Mouse (Mus musculus) stomach, embryonic 15.5 days (tissue): ENCODE results near the gene Fbxl15. TPM values are rescaled to one million over a fixed set of nuclear protein-coding genes. Genes with fewer than 3 reads are reported as not detected.

Experiments used
- ATAC-seq: fragments of 200-750 bp; cut with Nextera tagmentation; 2 replicates; pipeline ENCODE4 v1.8.0; 2017; ENCODE audit warnings: low read depth, moderate number of reproducible peaks, moderate TSS enrichment; ENCODE audit not compliant: insufficient read depth, low FRiP score
- H3K27ac ChIP-seq: fragments of 300-500 bp; sonication (generic); 2 replicates; pipeline ENCODE4 v1.5.1; 2015; ENCODE audit warnings: mild to moderate bottlenecking, inconsistent platforms
- H3K27me3 ChIP-seq: fragments of 300-500 bp; sonication (generic); replicated peaks from 2 replicates; pipeline ENCODE4 v1.6.1; 2015; ENCODE audit warnings: inconsistent platforms
- H3K36me3 ChIP-seq: fragments of 300-500 bp; sonication (generic); 2 replicates; pipeline ENCODE4 v1.6.1; 2015; ENCODE audit warnings: inconsistent platforms
- H3K4me1 ChIP-seq: fragments of 300-500 bp; sonication (generic); 2 replicates; pipeline ENCODE4 v1.6.1; 2015; ENCODE audit warnings: inconsistent platforms
- H3K4me2 ChIP-seq: fragments of 300-500 bp; sonication (generic); 2 replicates; pipeline ENCODE4 v1.6.1; 2015; ENCODE audit warnings: mild to moderate bottlenecking, inconsistent platforms
- H3K4me3 ChIP-seq: fragments of 300-500 bp; sonication (generic); replicated peaks from 2 replicates; pipeline ENCODE4 v1.5.1; 2015; ENCODE audit warnings: inconsistent platforms
- H3K9ac ChIP-seq: fragments of 300-500 bp; sonication (generic); 2 replicates; pipeline ENCODE4 v1.6.1; 2015; ENCODE audit warnings: inconsistent platforms
- H3K9me3 ChIP-seq: fragments of 300-500 bp; sonication (generic); 2 replicates; pipeline ENCODE4 v1.6.1; 2016; ENCODE audit warnings: inconsistent platforms
- WGBS: fragments of 180-500 bp; shearing (Covaris S2); methylation state at CpG from one replicate; pipeline ENCODE4 v1.1.7; 2015; 5-methylcytosine and 5-hydroxymethylcytosine counted together
- polyA plus RNA-seq: library from polyadenylated mRNA; unstranded; fragments of >200 nt; fragmentation: Nextera tagmentation; extraction: Ambion mirVana; gene quantifications from 2 replicates; pipeline ENCODE4 v1.2.1, GENCODE M21; 2015

The Fbxl15 gene
- polyA plus RNA-seq, 1 experiment from 2014 or later: 16.7 TPM

DNA sequence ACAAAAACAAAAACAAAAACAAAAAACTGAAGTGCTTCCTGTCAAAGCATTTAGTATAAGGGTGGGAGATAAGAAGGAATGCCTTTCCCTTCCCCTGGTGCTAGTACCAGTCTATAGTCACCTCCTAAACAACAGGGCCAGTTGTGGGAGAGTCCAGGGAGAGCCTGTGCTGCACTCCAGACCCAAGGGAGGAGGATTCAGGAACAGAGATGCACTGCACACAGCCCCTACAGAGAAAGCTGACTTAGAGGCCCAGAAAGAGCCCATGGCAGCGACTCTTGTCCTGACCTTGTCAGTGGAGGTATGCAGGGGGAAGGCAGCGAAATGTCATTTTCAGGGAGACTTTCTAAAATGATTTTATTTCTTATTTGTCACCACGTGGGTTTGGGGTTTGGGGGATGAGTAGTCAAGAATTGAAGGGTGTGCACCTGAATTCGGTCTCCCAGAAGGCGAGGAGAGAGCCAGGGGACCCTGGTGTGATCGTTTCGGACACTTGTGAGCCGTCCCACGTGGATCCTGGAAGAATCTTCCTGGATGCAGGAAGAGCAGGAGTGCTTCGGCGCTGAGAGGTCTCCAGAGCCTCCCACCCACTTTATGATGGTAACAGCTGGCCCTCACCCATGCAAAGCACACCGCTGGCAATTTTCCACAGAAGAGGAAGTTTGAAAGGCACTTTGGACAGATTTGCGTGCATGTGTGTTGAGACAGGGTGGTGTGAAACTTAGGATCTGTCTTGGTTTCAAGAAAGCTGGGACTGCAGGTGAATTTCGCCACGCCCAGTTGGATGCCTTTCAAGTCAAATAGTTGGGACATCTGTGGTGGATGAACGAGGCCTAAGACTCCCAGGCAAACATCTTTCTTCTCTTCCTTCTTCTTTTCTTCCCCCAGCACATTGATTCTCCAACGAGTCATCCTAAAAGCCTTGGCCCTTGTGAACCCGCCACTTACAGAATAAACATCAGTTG is 24.5 kb upstream of the Fbxl15 start:
- H3K9me3 ChIP-seq: no peaks in the 10 kb centered on the region
- WGBS: 51% methylated on average over 18 of the region's 18 CpGs
- H3K4me2 ChIP-seq: peak overlapping the region; percentile 85
- peak overlapping the region; percentile 26; the same call in 1 of the 2 replicates for H3K9ac ChIP-seq
- no peaks in the 10 kb centered on the region; the same call in 1 of the 2 replicates for H3K27me3 ChIP-seq
- no peak for ATAC-seq
- H3K4me1 ChIP-seq: peaks cover 12% of the 10 kb centered on the region
- H3K4me3 ChIP-seq: peak overlapping the region; percentile 67
- H3K27ac ChIP-seq: peak overlapping the region; percentile 95
- H3K36me3 ChIP-seq: no peaks in the 10 kb centered on the region

DNA sequence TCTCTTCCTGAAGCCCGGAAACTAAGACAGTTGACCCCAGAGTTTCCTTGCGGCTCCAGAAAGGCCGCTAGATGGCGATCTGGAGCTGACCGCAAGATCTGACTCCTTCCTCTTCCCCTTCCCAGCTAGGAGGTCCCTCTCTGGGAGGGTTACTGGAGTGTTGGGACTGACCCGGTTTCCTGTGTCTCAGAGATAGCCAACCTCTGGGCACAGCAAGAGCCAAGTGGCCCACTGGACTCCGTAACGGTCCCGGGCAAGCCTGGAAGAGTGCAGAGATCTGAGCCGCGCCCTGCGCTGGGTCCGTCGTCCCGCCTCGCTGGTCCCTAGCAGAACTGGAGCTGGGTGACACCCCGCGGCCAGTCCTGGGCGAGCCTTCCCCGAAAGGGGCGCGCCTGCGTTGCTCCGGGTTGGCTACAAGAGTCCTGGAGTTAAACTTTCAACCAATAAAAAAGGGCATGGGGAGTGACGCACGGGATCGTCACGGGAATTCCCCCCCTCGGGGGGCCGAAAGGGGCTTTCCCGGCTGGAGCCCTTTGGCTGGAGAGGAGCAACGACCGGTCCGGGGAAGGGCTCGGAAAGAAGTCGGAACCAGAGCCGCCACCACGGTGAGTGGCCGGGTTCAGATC is 23.7 kb upstream of the Fbxl15 start, which contains the start of gene Nfkb2:
TSS of gene Nfkb2 (plus strand) at position 105 of the 626 bp plus-strand sequence.
- under 1% methylated on average over 39 of the region's 39 CpGs for WGBS
- peak within 1 kb of the TSS; percentile 67 for H3K4me3 ChIP-seq
- no peaks in the 10 kb centered on the region; the same call in 1 of the 2 replicates for H3K27me3 ChIP-seq
- H3K4me1 ChIP-seq: peaks cover 17% of the 10 kb centered on the region
- ATAC-seq: peak; percentile 93
- H3K4me2 ChIP-seq: peak within 1 kb of the TSS; percentile 85
- H3K9ac ChIP-seq: peak within 1 kb of the TSS; percentile 54
- no peaks in the 10 kb centered on the region for H3K9me3 ChIP-seq
- peak within 1 kb of the TSS; percentile 95 for H3K27ac ChIP-seq
- H3K36me3 ChIP-seq: no peaks in the 10 kb centered on the region

DNA sequence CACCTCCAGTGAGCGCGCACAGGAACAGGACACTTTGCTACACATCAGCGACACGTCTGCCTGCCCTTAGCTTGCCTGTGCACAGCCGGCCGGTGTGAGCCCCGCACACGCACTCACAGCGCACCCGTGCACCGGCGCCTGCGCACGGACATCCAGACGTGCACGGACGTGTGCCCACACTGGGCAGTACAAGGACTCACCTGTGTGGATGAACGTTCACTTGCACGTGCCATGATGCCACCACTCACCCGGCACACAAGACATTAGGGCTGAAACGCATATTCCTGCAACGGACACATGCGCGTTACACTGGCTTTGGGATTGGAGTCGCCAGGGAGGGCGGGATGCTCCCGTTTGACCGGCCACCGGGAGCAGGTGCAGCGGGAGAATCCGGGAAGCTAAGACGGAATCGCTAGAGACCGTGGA is 23.1 kb upstream of the Fbxl15 start:
- H3K27ac ChIP-seq: peak overlapping the region; percentile 95
- no peaks in the 10 kb centered on the region for H3K9me3 ChIP-seq
- peaks cover 4% of the 10 kb centered on the region for H3K36me3 ChIP-seq
- no peaks in the 10 kb centered on the region; the same call in 1 of the 2 replicates for H3K27me3 ChIP-seq
- peaks cover 17% of the 10 kb centered on the region for H3K4me1 ChIP-seq
- H3K4me2 ChIP-seq: peak overlapping the region; percentile 85
- peak overlapping the region; percentile 54 for H3K9ac ChIP-seq
- under 1% methylated on average over 34 of the region's 34 CpGs for WGBS
- ATAC-seq: peak; percentile 9; the same call in 1 of the 2 replicates
- H3K4me3 ChIP-seq: peak overlapping the region; percentile 67

DNA sequence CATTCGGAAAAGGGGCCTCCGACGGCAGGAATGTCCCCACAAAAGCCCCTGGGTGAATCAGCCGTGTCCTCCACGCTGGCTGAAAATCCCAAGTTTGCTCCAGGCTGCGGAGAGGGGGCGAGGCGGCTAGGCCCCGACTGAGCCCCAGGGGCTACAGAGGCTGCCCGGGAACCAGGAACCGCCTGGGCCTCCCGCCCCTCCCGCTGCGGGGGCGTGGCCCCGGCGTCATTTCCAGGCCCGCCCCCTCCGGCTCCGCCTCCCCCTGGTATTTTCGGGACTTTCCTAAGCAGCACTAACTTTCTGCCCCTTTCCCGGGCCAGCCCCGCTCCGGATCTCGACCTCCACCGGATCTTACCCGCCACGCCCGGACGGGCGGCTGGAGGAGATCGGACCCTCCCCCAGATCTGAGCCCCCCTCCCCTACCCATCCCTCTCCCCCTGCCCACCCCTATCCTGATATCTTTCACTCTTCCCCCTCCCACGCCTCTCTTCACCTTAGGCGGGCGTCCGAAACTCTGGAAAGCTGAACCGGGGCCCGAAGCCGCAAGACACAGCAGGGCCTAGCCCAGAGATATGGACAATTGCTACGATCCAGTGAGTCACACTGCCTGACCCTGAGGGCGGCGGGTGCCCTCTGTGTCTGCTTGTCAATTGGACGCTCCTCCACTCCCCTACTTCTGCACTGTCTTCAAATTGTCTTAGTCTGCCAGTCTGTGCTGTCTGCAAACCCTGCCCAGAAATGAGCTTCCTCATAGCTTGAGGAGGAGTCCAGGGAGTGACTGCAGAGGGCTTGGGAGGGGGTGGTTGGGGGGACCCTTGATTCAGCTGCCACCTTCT is 22.3 kb upstream of the Fbxl15 start:
- peak overlapping the region; percentile 67 for H3K4me3 ChIP-seq
- peak overlapping the region; percentile 85 for H3K4me2 ChIP-seq
- H3K27ac ChIP-seq: peak overlapping the region; percentile 95
- H3K27me3 ChIP-seq: no peaks in the 10 kb centered on the region; the same call in 1 of the 2 replicates
- H3K9me3 ChIP-seq: no peaks in the 10 kb centered on the region
- peaks cover 17% of the 10 kb centered on the region for H3K4me1 ChIP-seq
- under 1% methylated on average over 42 of the region's 43 CpGs for WGBS
- peak overlapping the region; percentile 54 for H3K9ac ChIP-seq
- ATAC-seq: peak; percentile 69
- peaks cover 11% of the 10 kb centered on the region for H3K36me3 ChIP-seq

DNA sequence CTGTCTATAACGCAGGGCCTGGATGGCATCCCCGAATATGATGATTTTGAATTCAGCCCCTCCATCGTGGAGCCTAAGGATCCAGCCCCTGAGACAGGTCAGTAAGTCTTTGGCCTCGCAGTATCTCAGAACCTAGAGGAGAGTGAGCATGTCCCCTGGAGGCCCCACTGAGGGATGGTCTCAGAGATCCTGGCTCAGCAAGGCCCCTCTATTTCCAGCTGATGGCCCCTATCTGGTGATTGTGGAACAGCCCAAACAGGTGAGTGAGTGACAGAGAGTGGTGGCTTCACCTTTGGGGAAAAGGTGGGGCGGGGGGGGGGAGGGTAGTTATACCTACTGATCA is 21.7 kb upstream of the Fbxl15 start:
- Histone ChIP-seq H3K9me3 (no peaks in the 10 kb centered on the region), H3K4me1 (peaks cover 17% of the 10 kb centered on the region), H3K27ac (no peak overlapping the region), H3K4me2 (peak overlapping the region; percentile 85), H3K36me3 (peaks cover 17% of the 10 kb centered on the region), H3K9ac (peak overlapping the region; percentile 38; the same call in 1 of the 2 replicates), H3K27me3 (no peaks in the 10 kb centered on the region; the same call in 1 of the 2 replicates), H3K4me3 (peak overlapping the region; percentile 67)
- 44% methylated on average over 4 of the region's 5 CpGs for WGBS
- no peak for ATAC-seq

DNA sequence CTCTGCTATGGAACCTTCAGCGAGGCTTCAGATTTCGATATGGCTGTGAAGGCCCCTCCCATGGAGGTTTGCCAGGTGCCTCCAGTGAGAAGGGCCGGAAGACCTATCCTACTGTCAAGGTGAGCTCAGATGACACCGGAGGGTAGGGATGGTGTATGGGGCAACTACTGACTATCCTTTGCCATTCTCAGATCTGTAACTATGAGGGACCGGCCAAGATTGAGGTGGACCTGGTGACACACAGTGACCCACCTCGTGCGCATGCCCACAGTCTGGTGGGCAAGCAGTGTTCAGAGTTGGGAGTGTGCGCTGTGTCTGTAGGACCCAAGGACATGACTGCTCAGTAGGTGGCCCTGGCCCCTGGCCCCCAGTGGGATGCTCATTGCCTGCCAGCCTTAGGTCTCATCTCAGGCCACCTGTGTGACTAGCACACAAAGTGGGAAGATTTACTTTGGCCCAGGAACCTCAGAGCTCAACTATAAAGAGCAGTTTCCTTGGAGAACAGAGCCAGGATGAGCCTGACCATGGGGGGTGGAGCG is 21.2 kb upstream of the Fbxl15 start:
- no peaks in the 10 kb centered on the region; the same call in 1 of the 2 replicates for H3K27me3 ChIP-seq
- H3K4me3 ChIP-seq: no peak overlapping the region
- 91% methylated on average over 9 of the region's 9 CpGs for WGBS
- no peaks in the 10 kb centered on the region for H3K9me3 ChIP-seq
- no peak overlapping the region for H3K9ac ChIP-seq
- H3K36me3 ChIP-seq: peaks cover 22% of the 10 kb centered on the region
- no peak for ATAC-seq
- H3K4me1 ChIP-seq: peaks cover 17% of the 10 kb centered on the region
- H3K4me2 ChIP-seq: peak overlapping the region; percentile 85; the same call in 1 of the 2 replicates
- H3K27ac ChIP-seq: no peak overlapping the region

DNA sequence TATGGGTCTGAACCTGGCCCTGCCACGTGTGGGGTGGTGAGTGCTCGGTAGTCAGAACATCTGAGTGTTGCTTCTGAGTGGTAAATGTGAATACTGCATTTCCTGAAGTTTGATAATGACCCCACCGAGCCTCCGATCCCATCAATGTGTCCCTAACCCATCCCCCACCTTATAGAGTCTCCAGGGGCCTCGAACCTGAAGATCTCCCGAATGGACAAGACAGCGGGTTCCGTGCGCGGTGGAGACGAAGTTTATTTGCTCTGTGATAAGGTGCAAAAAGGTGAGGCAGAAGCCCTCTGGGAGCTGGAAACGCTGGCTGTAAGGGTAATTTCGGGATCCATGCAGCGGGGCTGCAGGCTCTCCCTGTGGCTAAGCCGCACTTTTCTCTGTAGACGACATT is 20.2 kb upstream of the Fbxl15 start:
- 81% methylated on average over 16 of the region's 16 CpGs for WGBS
- Histone ChIP-seq H3K36me3 (peaks cover 29% of the 10 kb centered on the region), H3K9me3 (no peaks in the 10 kb centered on the region), H3K27ac (no peak overlapping the region), H3K4me3 (no peak overlapping the region), H3K4me2 (no peak overlapping the region), H3K27me3 (no peaks in the 10 kb centered on the region; the same call in 1 of the 2 replicates), H3K4me1 (peaks cover 17% of the 10 kb centered on the region), H3K9ac (no peak overlapping the region)
- ATAC-seq: no peak

DNA sequence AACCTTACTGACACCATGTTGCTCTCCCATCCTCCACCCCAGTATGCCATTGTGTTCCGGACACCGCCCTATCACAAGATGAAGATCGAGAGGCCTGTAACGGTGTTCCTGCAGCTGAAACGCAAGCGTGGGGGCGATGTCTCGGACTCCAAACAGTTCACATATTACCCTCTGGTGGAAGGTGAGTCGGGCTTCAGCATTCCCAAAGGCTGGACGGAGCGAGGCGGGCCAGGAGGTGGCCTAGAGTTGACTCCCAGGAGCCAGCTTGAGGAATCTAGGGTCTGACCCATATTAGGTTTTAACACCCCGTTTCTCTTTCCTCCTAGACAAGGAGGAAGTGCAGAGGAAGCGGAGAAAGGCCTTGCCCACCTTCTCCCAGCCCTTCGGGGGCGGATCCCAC is 19.7 kb upstream of the Fbxl15 start:
- no peak overlapping the region for H3K9ac ChIP-seq
- H3K27ac ChIP-seq: no peak overlapping the region
- no peak for ATAC-seq
- H3K4me1 ChIP-seq: peaks cover 17% of the 10 kb centered on the region
- no peaks in the 10 kb centered on the region for H3K9me3 ChIP-seq
- peaks cover 30% of the 10 kb centered on the region for H3K36me3 ChIP-seq
- H3K4me3 ChIP-seq: 0 out of 2 replicates have a peak overlapping the region, but pooled peaks have one; percentile 40
- H3K4me2 ChIP-seq: no peak overlapping the region; the same call in 1 of the 2 replicates
- whole genome bisulfite sequencing: 73% methylated on average over 16 of the region's 16 CpGs
- no peaks in the 10 kb centered on the region; the same call in 1 of the 2 replicates for H3K27me3 ChIP-seq

DNA sequence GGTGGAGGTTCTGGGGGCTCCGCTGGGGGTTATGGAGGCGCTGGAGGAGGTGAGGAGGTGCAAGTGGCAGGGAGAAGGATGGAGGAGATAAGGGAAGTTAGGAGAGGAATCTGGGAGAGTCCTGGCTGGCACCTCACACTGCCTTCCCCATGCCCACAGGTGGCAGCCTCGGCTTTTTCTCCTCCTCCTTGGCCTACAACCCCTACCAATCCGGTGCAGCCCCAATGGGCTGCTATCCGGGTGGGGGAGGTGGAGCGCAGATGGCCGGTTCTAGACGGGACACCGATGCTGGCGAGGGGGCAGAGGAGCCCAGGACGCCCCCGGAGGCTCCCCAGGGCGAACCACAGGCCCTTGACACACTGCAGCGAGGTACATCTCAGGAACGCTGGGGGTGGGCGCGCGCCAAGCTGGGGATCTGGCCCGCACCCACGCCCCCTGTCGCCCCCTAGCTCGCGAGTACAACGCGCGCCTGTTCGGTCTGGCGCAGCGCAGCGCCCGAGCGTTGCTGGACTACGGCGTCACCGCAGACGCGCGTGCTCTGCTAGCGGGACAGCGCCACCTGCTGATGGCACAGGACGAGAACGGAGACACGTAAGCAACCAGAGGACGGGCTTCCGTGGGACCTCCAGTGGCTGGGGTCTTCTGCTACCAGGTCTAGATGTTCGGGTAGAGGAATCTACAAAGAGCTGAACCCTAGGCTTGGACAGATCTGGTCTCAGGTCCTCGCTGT is 19.1 kb upstream of the Fbxl15 start:
- peaks cover 13% of the 10 kb centered on the region for H3K4me1 ChIP-seq
- H3K4me3 ChIP-seq: peak overlapping the region; percentile 40
- peak; percentile 11 for ATAC-seq
- H3K36me3 ChIP-seq: peaks cover 30% of the 10 kb centered on the region
- peak overlapping the region; percentile 26; the same call in 1 of the 2 replicates for H3K9ac ChIP-seq
- H3K4me2 ChIP-seq: peak overlapping the region; percentile 89
- no peaks in the 10 kb centered on the region; the same call in none of the 2 replicates for H3K27me3 ChIP-seq
- no peak overlapping the region for H3K27ac ChIP-seq
- no peaks in the 10 kb centered on the region for H3K9me3 ChIP-seq
- WGBS: 1% methylated on average over 47 of the region's 47 CpGs

DNA sequence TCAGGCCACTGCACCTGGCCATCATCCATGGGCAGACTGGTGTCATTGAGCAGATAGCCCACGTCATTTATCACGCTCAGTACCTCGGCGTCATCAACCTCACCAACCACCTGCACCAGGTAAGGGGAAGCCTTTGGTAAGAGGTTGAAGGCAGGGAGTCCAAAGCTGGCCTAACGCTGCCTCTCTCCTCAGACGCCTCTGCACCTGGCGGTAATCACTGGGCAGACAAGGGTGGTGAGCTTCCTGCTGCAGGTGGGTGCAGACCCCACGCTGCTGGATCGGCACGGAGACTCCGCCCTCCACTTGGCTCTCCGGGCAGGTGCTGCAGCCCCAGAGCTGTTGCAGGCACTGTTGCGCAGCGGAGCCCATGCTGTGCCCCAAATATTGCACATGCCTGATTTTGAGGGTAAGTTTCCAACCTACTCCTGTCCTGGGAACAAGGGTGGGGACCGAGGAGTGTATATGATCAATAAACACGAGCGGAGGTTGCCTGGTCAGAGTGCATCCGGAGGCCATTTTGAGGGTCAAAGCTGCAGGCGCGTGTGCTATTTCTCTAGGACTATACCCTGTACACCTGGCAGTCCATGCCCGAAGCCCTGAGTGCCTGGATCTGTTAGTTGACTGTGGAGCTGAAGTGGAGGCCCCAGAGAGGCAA is 18.2 kb upstream of the Fbxl15 start:
- no peak overlapping the region for H3K4me2 ChIP-seq
- H3K27me3 ChIP-seq: no peaks in the 10 kb centered on the region; the same call in none of the 2 replicates
- no peak overlapping the region for H3K4me3 ChIP-seq
- H3K4me1 ChIP-seq: peaks cover 17% of the 10 kb centered on the region
- no peak for ATAC-seq
- no peaks in the 10 kb centered on the region for H3K9me3 ChIP-seq
- 79% methylated on average over 21 of the region's 21 CpGs for WGBS
- no peak overlapping the region for H3K9ac ChIP-seq
- peaks cover 30% of the 10 kb centered on the region for H3K36me3 ChIP-seq
- no peak overlapping the region for H3K27ac ChIP-seq
